Mouse (Mus musculus) ovary, postnatal 14 days (tissue): ENCODE measurements at regions not wholly inside any gene's neighbourhood (a gene's known extent, or its start where the extent isn't known, plus 50 kb on each side); places are given as distances from the start of the nearest gene placed in this dataset.

ENCODE experiments used
- DNase-seq: peaks from one replicate; pipeline ENCODE4 v3.0.0; 2022; ENCODE audit warnings: low spot score

- no peak for DNase-seq
These were observed 1434.1 kb downstream of the Slc22a22 start for GRCm38 (mm10) chr15:56043282-56043681.

- no peak for DNase-seq
These were observed 1435.0 kb downstream of the Slc22a22 start for GRCm38 (mm10) chr15:56042449-56042848.

- no peak for DNase-seq
These were observed 1447.4 kb downstream of the Slc22a22 start for GRCm38 (mm10) chr15:56030007-56030406.

- DNase-seq, result no peak
These were observed 1450.1 kb downstream of the Slc22a22 start for GRCm38 (mm10) chr15:56027197-56027818.

- DNase-seq, result no peak
These were observed 1452.7 kb downstream of the Slc22a22 start for GRCm38 (mm10) chr15:56024705-56025104.

- DNase-seq, result no peak
These were observed 1453.5 kb downstream of the Slc22a22 start for GRCm38 (mm10) chr15:56023862-56024484.

GRCm38 (mm10) chr15:56022315-56022714 lies 1455.1 kb downstream of the Slc22a22 start:
- no peak for DNase-seq

GRCm38 (mm10) chr15:56018141-56018540 lies 1459.3 kb downstream of the Slc22a22 start:
- DNase-seq, result no peak

GRCm38 (mm10) chr15:56017561-56017960 lies 1459.9 kb downstream of the Slc22a22 start:
- no peak for DNase-seq

- DNase-seq, result no peak
These were observed 1461.4 kb downstream of the Slc22a22 start for GRCm38 (mm10) chr15:56016070-56016469.

GRCm38 (mm10) chr15:56014059-56014620 lies 1463.3 kb downstream of the Slc22a22 start:
- no peak for DNase-seq

GRCm38 (mm10) chr15:56008603-56009174 lies 1468.7 kb downstream of the Slc22a22 start:
- no peak for DNase-seq

GRCm38 (mm10) chr15:56007376-56007775 lies 1470.0 kb downstream of the Slc22a22 start:
- no peak for DNase-seq

- DNase-seq, result no peak
These were observed 1472.1 kb downstream of the Slc22a22 start for GRCm38 (mm10) chr15:56005361-56005760.

- DNase-seq, result no peak
These were observed 1473.5 kb downstream of the Slc22a22 start for GRCm38 (mm10) chr15:56003921-56004320.

GRCm38 (mm10) chr15:55999605-56000004 lies 1477.8 kb downstream of the Slc22a22 start:
- DNase-seq, result no peak

- no peak for DNase-seq
These were observed 1479.4 kb downstream of the Slc22a22 start for GRCm38 (mm10) chr15:55997977-55998376.

GRCm38 (mm10) chr15:55994680-55995079 lies 1482.7 kb downstream of the Slc22a22 start:
- DNase-seq, result no peak

- no peak for DNase-seq
These were observed 1501.6 kb downstream of the Slc22a22 start for GRCm38 (mm10) chr15:55975843-55976242.

- DNase-seq, result no peak
These were observed 1510.6 kb downstream of the Slc22a22 start for GRCm38 (mm10) chr15:55966780-55967179.

- no peak for DNase-seq
These were observed 1512.1 kb downstream of the Slc22a22 start for GRCm38 (mm10) chr15:55965296-55965695.

GRCm38 (mm10) chr15:55962093-55962492 lies 1515.3 kb downstream of the Slc22a22 start:
- DNase-seq, result no peak
